Mouse (Mus musculus): ENCODE results near the gene Parp2. TPM values are rescaled to one million over a fixed set of nuclear protein-coding genes. Genes with fewer than 3 reads are reported as not detected.

The Parp2 gene
- polyA plus RNA-seq (2014; fragmentation: Illumina TruSeq; extraction: RNeasy Lipid Tissue Mini Kit (QIAGEN cat#74804); ENCODE audit: low replicate concordance), result 40.6 TPM

GRCm38 (mm10) chr14:50807487-50808072 is at the start of gene Parp2, which contains the start of gene Ccnb1ip1:
Gene Parp2, plus strand, starts transcription at chr14:50807841.
Gene Ccnb1ip1, minus strand, starts transcription at chr14:50807732.

GRCm38 (mm10) chr14:50785251-50785637 is 22.4 kb upstream of the Parp2 start, which contains the start of gene Ttc5:
Gene Ttc5, minus strand, starts transcription at chr14:50785519.

GRCm38 (mm10) chr14:50869889-50870804 is 62.5 kb downstream of the Parp2 start, which contains the start of gene Tep1:
Gene Tep1, minus strand, starts transcription at chr14:50870560.

Other genes starting within 250 kb of the Parp2 start
- gene Olfr744, start 193.0 kb upstream of the Parp2 start, polyA plus RNA-seq (2014; fragmentation: Illumina TruSeq; extraction: RNeasy Lipid Tissue Mini Kit (QIAGEN cat#74804); ENCODE audit: low replicate concordance), result not detected
- not detected for gene Olfr745, start 168.5 kb upstream of the Parp2 start, polyA plus RNA-seq (2014; fragmentation: Illumina TruSeq; extraction: RNeasy Lipid Tissue Mini Kit (QIAGEN cat#74804); ENCODE audit: low replicate concordance)
- gene Olfr746, start 160.8 kb upstream of the Parp2 start, polyA plus RNA-seq (2014; fragmentation: Illumina TruSeq; extraction: RNeasy Lipid Tissue Mini Kit (QIAGEN cat#74804); ENCODE audit: low replicate concordance), result not detected
- gene Olfr747, start 114.6 kb upstream of the Parp2 start, polyA plus RNA-seq (2014; fragmentation: Illumina TruSeq; extraction: RNeasy Lipid Tissue Mini Kit (QIAGEN cat#74804); ENCODE audit: low replicate concordance), result not detected
- not detected for gene Olfr748, start 100.5 kb upstream of the Parp2 start, polyA plus RNA-seq (2014; fragmentation: Illumina TruSeq; extraction: RNeasy Lipid Tissue Mini Kit (QIAGEN cat#74804); ENCODE audit: low replicate concordance)
- gene Olfr749, start 62.7 kb upstream of the Parp2 start, polyA plus RNA-seq (2014; fragmentation: Illumina TruSeq; extraction: RNeasy Lipid Tissue Mini Kit (QIAGEN cat#74804); ENCODE audit: low replicate concordance), result not detected
- 15.0 TPM for gene Ttc5, start 22.3 kb upstream of the Parp2 start, polyA plus RNA-seq (2014; fragmentation: Illumina TruSeq; extraction: RNeasy Lipid Tissue Mini Kit (QIAGEN cat#74804); ENCODE audit: low replicate concordance)
- gene Ccnb1ip1, start 109 bp upstream of the Parp2 start, polyA plus RNA-seq (2014; fragmentation: Illumina TruSeq; extraction: RNeasy Lipid Tissue Mini Kit (QIAGEN cat#74804); ENCODE audit: low replicate concordance), result not detected
- gene Tep1, start 62.7 kb downstream of the Parp2 start, polyA plus RNA-seq (2014; fragmentation: Illumina TruSeq; extraction: RNeasy Lipid Tissue Mini Kit (QIAGEN cat#74804); ENCODE audit: low replicate concordance), result 55.9 TPM
- gene Klhl33, start 89.7 kb downstream of the Parp2 start, polyA plus RNA-seq (2014; fragmentation: Illumina TruSeq; extraction: RNeasy Lipid Tissue Mini Kit (QIAGEN cat#74804); ENCODE audit: low replicate concordance), result 5.5 TPM
- 6.3 TPM for gene Osgep, start 117.1 kb downstream of the Parp2 start, polyA plus RNA-seq (2014; fragmentation: Illumina TruSeq; extraction: RNeasy Lipid Tissue Mini Kit (QIAGEN cat#74804); ENCODE audit: low replicate concordance)
- gene Apex1, start 117.1 kb downstream of the Parp2 start, polyA plus RNA-seq (2014; fragmentation: Illumina TruSeq; extraction: RNeasy Lipid Tissue Mini Kit (QIAGEN cat#74804); ENCODE audit: low replicate concordance), result 6.1 TPM
- gene Pip4p1, start 123.0 kb downstream of the Parp2 start, polyA plus RNA-seq (2014; fragmentation: Illumina TruSeq; extraction: RNeasy Lipid Tissue Mini Kit (QIAGEN cat#74804); ENCODE audit: low replicate concordance), result 9.2 TPM
- gene Pnp, start 123.2 kb downstream of the Parp2 start, polyA plus RNA-seq (2014; fragmentation: Illumina TruSeq; extraction: RNeasy Lipid Tissue Mini Kit (QIAGEN cat#74804); ENCODE audit: low replicate concordance), result 250 TPM
- not detected for gene Gm49342, start 136.7 kb downstream of the Parp2 start, polyA plus RNA-seq (2014; fragmentation: Illumina TruSeq; extraction: RNeasy Lipid Tissue Mini Kit (QIAGEN cat#74804); ENCODE audit: low replicate concordance)
- gene Pnp2, start 148.2 kb downstream of the Parp2 start, polyA plus RNA-seq (2014; fragmentation: Illumina TruSeq; extraction: RNeasy Lipid Tissue Mini Kit (QIAGEN cat#74804); ENCODE audit: low replicate concordance), result 51.2 TPM
- gene Rnase10, start 199.9 kb downstream of the Parp2 start, polyA plus RNA-seq (2014; fragmentation: Illumina TruSeq; extraction: RNeasy Lipid Tissue Mini Kit (QIAGEN cat#74804); ENCODE audit: low replicate concordance), result not detected
- gene Rnase9, start 234.0 kb downstream of the Parp2 start, polyA plus RNA-seq (2014; fragmentation: Illumina TruSeq; extraction: RNeasy Lipid Tissue Mini Kit (QIAGEN cat#74804); ENCODE audit: low replicate concordance), result not detected
- not detected for gene Rnase11, start 242.3 kb downstream of the Parp2 start, polyA plus RNA-seq (2014; fragmentation: Illumina TruSeq; extraction: RNeasy Lipid Tissue Mini Kit (QIAGEN cat#74804); ENCODE audit: low replicate concordance)
- not detected for gene Rnase12, start 249.8 kb downstream of the Parp2 start, polyA plus RNA-seq (2014; fragmentation: Illumina TruSeq; extraction: RNeasy Lipid Tissue Mini Kit (QIAGEN cat#74804); ENCODE audit: low replicate concordance)